Mouse (Mus musculus) mature B cell (primary cell): ENCODE results near the gene Emcn.

Experiments used
- in situ Hi-C: fragments of 300-500 bp; cut with MboI; formaldehyde crosslinking; loops from 2 replicates; pipeline ENCODE4 v1.14.3; 2019

The Emcn gene

GRCm38 (mm10) chr3:137340938-137341337, at the start of gene Emcn:
Emcn (plus strand) TSS chr3:137341067.
- in situ Hi-C loops: no loop called here

GRCm38 (mm10) chr3:137293174-137293591, 47.7 kb upstream of the Emcn start:
- in situ Hi-C loops: no loop called here

- in situ Hi-C loops: no loop called here
These were observed 42.6 kb upstream of the Emcn start for GRCm38 (mm10) chr3:137298230-137298629.

DNA sequence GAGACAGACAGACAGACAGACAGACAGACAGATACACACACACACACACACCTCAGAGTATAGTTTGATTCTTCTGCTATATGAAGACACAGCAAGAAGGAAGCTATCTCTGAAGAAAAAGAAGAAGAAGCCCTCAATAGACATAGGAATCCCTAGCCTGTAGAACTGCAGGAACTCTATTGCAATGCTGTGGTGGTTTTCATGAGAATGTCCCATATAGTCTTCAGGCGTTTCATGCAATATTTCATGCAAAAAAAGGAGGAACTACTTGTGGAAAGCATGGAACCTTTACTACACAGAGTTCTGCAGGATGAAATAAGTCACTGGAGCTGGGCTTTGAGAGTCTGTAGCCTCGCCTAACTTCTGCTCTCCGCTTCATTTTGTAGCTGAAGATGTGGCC, 40.7 kb upstream of the Emcn start:
- in situ Hi-C loops: no loop called here

DNA sequence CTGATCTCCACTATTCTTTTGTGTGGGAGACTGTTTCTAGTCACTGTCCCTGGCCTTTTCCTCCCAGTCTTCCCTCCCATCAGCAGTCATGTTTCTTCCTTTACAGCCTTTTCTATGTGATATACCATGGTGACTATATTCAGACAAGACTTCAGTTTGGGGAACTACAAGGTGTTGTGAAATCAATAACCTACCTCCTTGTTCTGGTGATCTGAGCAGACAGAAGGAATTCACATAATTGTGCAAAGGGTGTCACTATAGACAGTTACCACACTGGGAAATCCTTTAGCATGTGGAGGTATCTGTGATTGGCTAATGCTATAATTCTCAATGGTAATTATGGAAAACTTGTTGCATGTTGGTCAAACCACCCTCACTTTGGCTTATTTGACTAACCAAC, 39.7 kb upstream of the Emcn start:
- in situ Hi-C loops: no loop called here

DNA sequence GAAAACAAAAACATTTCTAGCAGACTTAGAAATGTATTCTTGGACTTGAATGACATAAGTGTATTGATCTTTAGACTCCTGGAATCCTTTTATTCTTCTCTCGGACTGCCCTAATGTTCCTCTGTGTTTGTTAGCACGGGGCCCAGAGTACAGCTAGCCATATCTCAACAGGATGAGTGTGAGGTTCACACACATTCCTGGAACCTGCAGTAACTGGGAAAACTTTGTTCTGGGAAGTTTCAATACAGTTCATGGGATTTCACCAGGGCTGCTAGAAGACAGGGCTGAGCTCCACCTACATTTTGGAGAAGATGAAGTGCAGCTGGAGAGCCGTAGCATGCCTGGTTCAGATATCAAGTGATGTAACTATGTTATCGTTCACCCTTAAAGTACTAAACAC, 38.1 kb upstream of the Emcn start:
- in situ Hi-C loops: no loop called here

GRCm38 (mm10) chr3:137309959-137310358, 30.9 kb upstream of the Emcn start:
- in situ Hi-C loops: no loop called here

DNA sequence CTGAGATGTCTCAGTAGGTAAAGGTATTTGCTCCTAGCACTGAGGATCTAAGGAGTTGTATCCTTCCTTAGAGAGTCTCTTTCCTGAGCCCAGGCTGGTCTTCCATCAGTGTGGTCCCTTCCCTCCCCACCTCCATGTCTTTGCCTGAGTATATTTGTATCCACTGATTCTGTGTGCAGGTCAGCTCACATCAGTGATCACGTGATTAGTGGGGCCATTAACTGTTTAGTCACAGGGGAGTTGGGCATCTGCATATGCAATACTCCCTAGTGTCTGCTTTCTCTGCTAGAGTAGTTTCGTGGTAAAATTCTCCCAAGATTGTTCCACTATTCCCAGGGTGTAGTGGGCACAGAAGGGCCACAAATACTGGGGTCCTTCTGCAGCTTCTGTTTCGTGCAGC, 28.3 kb upstream of the Emcn start:
- in situ Hi-C loops: no loop called here

GRCm38 (mm10) chr3:137313775-137314362, 27.0 kb upstream of the Emcn start:
- in situ Hi-C loops: no loop called here

DNA sequence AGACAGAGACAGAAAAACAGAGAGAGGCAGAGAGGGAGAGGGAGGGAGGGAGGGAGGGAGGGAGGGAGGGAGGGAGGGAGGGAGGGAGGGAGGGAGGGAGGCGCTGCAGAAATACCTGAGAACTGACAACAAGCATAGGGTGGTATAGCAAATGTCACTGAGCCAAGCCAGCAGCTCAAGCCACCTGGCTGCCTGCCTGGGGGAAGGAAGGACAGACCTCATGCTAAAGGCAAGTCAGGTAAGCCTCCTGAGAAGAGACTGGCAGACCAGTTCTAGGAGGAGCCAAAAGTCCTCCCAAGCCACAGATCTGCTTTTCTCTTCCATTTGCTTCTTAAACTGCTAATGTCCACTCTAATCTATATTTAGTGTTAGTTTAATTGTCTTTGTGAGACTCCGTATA, 22.5 kb upstream of the Emcn start:
- in situ Hi-C loops: no loop called here

GRCm38 (mm10) chr3:137319950-137320349, 20.9 kb upstream of the Emcn start:
- in situ Hi-C loops: no loop called here

DNA sequence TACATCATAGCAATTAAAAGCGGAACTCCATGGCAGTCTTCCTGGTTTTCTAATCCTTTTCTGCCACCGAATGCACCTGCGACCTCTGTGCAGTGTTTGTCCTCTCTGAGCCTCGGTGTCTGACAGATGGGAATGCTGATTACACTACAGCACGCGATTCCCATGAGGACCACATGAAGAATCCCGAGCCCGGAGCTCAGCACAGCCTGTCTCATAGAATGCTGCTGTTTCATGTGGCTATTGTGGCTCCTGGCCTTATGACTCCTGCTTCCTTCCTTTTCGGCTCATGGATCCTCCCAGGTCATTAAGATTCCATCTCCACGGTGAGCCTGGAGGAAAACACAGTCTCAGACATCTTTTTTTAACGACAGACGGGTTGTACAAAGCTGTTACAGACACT, 18.6 kb upstream of the Emcn start:
- in situ Hi-C loops: no loop called here

DNA sequence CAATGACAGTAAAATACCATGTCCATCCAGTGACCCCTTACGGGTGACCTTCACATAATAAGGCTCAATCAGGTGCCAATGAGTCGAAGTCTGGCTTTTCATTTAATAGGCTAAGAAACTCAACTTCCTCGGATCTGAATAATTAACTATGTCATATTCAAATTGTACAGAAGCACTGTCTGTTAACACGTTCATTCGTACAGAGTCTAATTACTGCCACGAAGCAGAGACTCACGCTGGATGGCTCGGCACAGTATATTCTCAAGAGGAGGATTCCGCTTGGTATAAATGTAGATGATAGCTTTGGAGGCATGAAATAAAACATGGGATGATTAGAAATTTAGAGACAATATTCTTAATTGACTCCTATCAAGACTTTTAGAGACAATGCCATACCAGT, 11.0 kb upstream of the Emcn start:
- in situ Hi-C loops: no loop called here

DNA sequence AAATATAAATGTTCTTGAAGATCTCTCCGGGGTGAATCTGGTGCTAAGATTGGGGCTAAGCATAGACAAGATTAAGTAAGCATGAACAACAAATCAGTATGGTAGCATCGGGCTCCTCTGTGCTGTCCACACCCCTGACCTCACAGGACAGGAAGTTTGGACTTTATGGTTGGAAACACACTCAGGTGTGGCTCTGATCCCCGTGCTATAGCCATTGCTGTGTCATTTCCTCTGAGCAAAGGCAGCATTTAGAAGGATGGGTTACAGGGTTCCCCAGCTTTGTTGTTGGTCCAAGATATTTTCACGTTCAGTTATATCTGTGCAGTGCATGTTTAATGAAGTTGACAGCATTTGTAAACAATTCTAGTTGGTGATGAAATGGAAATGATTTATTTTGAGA, 9.9 kb upstream of the Emcn start:
- in situ Hi-C loops: no loop called here

DNA sequence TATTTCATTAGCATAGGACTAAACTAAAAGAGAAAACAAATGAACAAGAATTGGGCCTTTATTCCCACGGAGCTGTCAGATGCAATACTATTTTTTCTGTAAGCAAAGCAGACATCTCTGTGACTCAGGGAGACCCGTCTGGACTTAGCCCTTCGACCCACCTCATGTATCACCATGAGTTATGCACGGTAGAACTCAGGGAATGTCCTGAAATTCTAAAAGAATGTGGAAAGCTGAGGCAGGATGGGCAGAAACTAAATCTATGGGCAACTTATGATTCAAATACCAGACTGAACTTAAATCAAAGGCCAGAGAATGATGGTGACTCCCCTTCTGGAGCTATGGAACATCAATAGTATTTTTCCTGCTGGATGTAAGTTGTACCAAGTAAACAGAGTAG, 8.3 kb upstream of the Emcn start:
- in situ Hi-C loops: no loop called here

GRCm38 (mm10) chr3:137335957-137336356, 4.9 kb upstream of the Emcn start:
- in situ Hi-C loops: no loop called here

DNA sequence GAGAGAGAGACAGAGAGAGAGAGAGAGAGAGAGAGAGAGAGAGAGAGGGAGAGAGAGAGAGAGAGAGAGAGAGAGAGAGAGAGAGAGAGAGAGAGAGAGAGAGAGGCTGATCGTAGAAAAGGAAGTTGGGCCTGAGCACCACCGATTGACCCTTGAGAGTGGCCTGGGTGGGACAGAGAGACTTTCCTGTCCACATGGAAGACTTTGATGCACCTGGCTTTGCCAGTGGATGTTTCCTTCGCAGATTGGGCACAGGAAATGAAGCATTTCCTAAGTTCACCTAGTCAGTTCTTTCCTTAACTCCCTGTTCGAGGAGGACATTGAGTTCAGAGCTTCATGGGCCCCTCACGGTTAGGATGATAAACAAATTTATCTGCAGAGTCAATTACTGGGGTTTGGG, 2.6 kb downstream of the Emcn start:
- in situ Hi-C loops: no loop called here

GRCm38 (mm10) chr3:137351882-137352281, 11.0 kb downstream of the Emcn start:
- in situ Hi-C loops: no loop called here

- in situ Hi-C loops: no loop called here
These were observed 15.8 kb downstream of the Emcn start for GRCm38 (mm10) chr3:137356697-137357096.

DNA sequence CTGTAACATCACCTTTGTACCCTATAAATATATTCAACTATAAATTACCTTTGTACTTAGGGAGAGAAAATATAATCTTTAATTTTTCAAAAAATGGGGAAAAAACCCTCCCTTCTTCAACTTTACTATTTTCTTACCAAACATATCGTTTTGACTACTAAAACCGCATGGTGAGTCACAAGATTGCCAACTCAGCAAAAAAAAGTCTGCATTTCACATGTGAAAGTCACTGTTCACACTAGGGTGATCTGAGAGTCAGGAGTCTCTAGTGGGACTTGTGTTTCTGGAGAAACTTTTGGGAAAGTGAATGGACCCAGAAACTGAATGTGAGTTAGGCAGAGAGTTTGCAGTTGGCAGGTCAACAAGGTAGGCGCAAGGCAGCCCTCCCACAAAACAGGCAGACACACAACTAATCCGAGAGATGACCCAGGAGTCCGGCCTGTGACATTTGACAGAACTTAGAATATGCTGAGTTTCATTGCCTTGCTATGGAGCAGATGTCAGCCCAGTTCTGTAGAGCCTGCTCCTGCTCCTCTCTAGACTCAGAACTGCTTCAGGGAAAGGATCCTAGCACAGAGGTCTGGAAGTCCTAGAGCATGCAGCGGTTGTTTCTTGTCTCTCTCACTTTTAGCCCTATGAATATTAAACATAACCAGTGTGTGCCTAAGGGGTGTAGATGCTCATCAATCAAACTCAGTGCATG, 26.4 kb downstream of the Emcn start:
- in situ Hi-C loops: no loop called here

DNA sequence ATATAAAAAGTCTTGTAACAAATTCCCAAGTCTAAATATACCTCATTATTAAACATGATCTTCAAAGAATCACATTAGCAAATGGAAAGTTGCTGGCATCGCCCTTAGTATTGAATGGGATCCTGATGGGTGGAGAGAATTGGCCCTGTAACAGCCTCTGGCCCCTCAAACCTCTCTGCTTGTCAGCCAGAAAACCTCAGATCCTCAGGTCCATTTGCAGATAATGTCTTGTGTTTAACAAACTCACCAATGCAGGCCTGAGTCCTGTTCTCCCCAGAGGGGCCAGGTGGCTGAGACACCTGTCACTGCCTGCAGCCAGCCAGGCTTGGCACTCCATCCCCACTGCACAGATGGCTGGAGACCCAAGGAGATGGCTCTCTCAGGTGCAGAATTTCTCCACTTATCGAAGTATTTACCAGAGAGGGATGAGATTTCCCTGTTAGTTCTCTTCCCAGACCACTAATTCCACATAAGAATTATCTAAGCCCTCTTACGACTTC, 27.0 kb downstream of the Emcn start:
- in situ Hi-C loops: no loop called here

GRCm38 (mm10) chr3:137372854-137373253, 32.0 kb downstream of the Emcn start:
- in situ Hi-C loops: no loop called here

DNA sequence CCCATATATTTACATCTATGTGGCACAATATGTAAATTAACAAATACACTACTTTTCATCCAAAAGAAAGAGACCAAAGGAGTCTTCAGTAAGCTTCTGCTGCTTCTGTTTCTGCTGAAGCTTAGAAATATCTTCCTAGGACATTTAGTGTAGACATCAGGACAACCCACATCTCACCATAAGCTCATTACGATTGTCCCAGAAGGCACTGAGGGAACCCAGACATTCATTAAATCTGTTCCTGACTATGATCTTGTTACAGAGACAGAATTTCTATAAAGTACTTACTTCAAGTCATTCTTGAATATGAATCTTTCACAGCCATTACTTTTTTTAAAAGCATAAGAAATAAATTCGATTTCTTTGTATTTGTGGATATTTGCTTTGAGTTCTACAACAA, 41.4 kb downstream of the Emcn start:
- in situ Hi-C loops: no loop called here

DNA sequence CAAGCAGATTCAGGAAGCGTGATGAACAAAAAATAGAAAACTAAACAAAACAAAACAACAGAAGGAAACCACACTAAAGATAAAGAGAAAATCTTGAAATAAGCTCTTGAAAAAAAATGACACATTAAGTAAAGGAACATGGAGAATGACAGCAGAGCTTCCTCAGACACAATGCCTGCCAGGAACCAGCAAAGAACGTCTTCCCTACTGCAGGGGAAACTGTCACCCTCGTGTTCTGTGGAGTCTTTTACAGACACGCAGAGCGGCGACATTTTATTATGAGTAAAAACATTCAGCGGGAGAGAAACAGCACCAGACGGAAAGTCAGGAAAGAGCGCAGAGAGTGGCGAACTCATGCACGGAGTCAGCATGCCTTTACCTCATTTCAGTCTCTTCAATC, 54.7 kb downstream of the Emcn start:
- in situ Hi-C loops: no loop called here
